Mouse (Mus musculus) CH12.LX (cell line): ENCODE data around the gene Thsd7b.

Source experiments
- CTCF ChIP-seq, 2 experiments: IDR thresholded peaks in 1 of 2; conservative IDR thresholded peaks in 1 of 2; 2 replicates each; pipeline ENCODE4 v1.5.1; 2011 to 2012; ENCODE audit warnings: low read depth in 2 of 2, low read length in 2 of 2, improper control_type of control experiment in 1 of 2, inconsistent platforms in 1 of 2, mild to moderate bottlenecking in 1 of 2, moderate library complexity in 1 of 2
- IRF4 ChIP-seq: IDR thresholded peaks from 2 replicates; pipeline ENCODE4 v1.6.1; 2014; ENCODE audit warnings: low read depth, mild to moderate bottlenecking, inconsistent platforms, low read length, improper control_type of control experiment
- RAD21 ChIP-seq: IDR thresholded peaks from 2 replicates; pipeline ENCODE4 v1.6.1; 2011; ENCODE audit warnings: low read depth, mild to moderate bottlenecking, low read length, improper control_type of control experiment, moderate library complexity
- TCF12 ChIP-seq: IDR thresholded peaks from 2 replicates; pipeline ENCODE4 v1.6.1; 2014; ENCODE audit warnings: low read depth, mild to moderate bottlenecking, inconsistent platforms, low read length, improper control_type of control experiment
- ZC3H11A ChIP-seq: IDR thresholded peaks from 2 replicates; pipeline ENCODE4 v1.6.1; 2012; ENCODE audit warnings: low read depth, mild to moderate bottlenecking, inconsistent platforms, low read length, improper control_type of control experiment

DNA sequence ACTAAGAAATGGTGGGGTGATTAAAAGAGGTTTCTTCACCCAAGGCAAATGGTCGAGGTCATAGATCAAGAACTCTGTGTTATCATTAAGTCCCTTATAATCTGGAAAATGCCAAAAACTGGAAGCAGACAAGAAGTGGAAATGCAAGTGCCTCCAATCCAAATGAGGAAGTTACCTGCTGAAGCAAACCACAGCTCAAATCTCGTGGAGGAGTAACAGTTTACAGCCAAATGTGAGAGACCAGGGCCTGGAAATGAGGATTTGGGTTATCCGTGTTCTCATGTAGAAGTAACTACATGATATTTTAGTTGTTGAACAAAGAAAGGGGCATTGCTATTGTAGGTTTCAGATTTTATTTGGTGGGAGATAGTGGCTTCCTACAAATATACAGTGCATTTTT, 335.3 kb downstream of the Thsd7b start:
- TF ChIP-seq IRF4: no peak
- no peak for TF ChIP-seq TCF12
- TF ChIP-seq CTCF (conservative IDR thresholded peaks at IDR 0.05 in 1 of 2, IDR thresholded peaks at IDR 0.05 in 1 of 2; ENCODE audit: low read depth in 2 of 2, low read length in 2 of 2): no peak
- TF ChIP-seq ZC3H11A: no peak
- TF ChIP-seq RAD21: no peak
